Mouse (Mus musculus) thymus, postnatal 10 days (tissue): ENCODE results near the gene Cntn2.

Experiments
- DNase-seq, 2 experiments: peaks; one replicate each; pipeline ENCODE4 v3.0.0; 2021; ENCODE audit warnings: low spot score in 2 of 2

The Cntn2 gene

GRCm38 (mm10) chr1:132557901-132558631 lies 15.0 kb upstream of the Cntn2 start:
- no peak for DNase-seq

- DNase-seq: no peak
Measured at GRCm38 (mm10) chr1:132543789-132544188, 733 bp upstream of the Cntn2 start.

GRCm38 (mm10) chr1:132541824-132542599 lies 1.0 kb downstream of the Cntn2 start:
- no peak for DNase-seq

GRCm38 (mm10) chr1:132541171-132541823 lies 1.8 kb downstream of the Cntn2 start:
- no peak for DNase-seq

GRCm38 (mm10) chr1:132540701-132541100 lies 2.4 kb downstream of the Cntn2 start:
- DNase-seq: no peak

GRCm38 (mm10) chr1:132537736-132538135 lies 5.3 kb downstream of the Cntn2 start:
- no peak for DNase-seq

GRCm38 (mm10) chr1:132536416-132536815 lies 6.6 kb downstream of the Cntn2 start:
- no peak for DNase-seq

GRCm38 (mm10) chr1:132535541-132535940 lies 7.5 kb downstream of the Cntn2 start:
- DNase-seq: no peak

GRCm38 (mm10) chr1:132533840-132534239 lies 9.2 kb downstream of the Cntn2 start:
- no peak for DNase-seq

- no peak for DNase-seq
Measured at GRCm38 (mm10) chr1:132532521-132532920, 10.5 kb downstream of the Cntn2 start.

GRCm38 (mm10) chr1:132530631-132531191 lies 12.3 kb downstream of the Cntn2 start:
- DNase-seq: no peak

GRCm38 (mm10) chr1:132528647-132529334 lies 14.3 kb downstream of the Cntn2 start:
- no peak for DNase-seq

GRCm38 (mm10) chr1:132528071-132528470 lies 15.0 kb downstream of the Cntn2 start:
- DNase-seq: no peak

- DNase-seq: peak; percentile 7 to 56
Measured at GRCm38 (mm10) chr1:132525832-132526231, 17.2 kb downstream of the Cntn2 start.

- peak; percentile 17 to 54 for DNase-seq
Measured at GRCm38 (mm10) chr1:132523920-132524319, 19.1 kb downstream of the Cntn2 start.

GRCm38 (mm10) chr1:132523048-132523447 lies 20.0 kb downstream of the Cntn2 start:
- DNase-seq: no peak

GRCm38 (mm10) chr1:132520764-132521163 lies 22.3 kb downstream of the Cntn2 start:
- DNase-seq: peak; percentile 56 to 65

GRCm38 (mm10) chr1:132519734-132520133 lies 23.3 kb downstream of the Cntn2 start:
- DNase-seq: no peak

- DNase-seq: no peak
Measured at GRCm38 (mm10) chr1:132518621-132519020, 24.4 kb downstream of the Cntn2 start.

- no peak for DNase-seq
Measured at GRCm38 (mm10) chr1:132516776-132517175, 26.3 kb downstream of the Cntn2 start.

- DNase-seq: no peak
Measured at GRCm38 (mm10) chr1:132515339-132515738, 27.7 kb downstream of the Cntn2 start.

- no peak for DNase-seq
Measured at GRCm38 (mm10) chr1:132512106-132512505, 30.9 kb downstream of the Cntn2 start.
